Mouse (Mus musculus): Measurements from ENCODE around the gene Dus2. TPM values are rescaled to one million over a fixed set of nuclear protein-coding genes. Genes with fewer than 3 reads are reported as not detected.
"Not testable (repeated sequence)": the region's sequence is repeated elsewhere in the genome, so short reads cannot be mapped to it uniquely, and the experiment has no call there.

Dus2 gene
- polyA plus RNA-seq, 1 experiment from 2014 or later = 29.6 TPM

DNA sequence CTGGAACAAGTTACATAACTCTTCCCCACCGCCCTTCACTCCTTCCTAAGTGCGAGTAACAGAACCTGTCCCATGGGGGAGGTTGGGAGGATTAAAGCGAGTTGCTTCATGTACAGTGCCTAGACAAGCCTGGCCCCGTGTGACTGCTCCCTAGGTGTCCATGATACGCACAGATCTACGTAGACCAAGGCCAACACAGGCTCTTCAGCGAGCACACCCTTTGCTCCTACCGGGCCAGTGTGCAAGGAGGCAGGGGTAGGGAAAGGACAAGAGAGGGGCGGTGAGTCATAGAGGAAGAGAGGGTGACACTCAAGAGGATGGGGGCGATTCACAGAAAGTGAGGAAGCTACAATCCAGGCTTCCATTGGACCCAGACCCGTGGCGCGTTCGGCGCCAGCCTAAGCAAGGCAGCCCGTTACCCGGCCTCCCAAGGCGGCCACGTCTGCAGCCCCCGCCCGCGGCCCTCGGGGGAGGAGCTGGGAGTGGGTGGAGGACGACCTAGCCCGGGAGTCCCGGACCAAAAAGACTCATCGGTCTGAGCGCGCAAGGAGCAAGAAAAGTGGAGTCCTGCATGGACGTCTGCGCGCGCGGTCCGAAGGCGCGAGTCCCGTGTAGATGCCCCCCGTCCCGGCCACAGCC lies 25.8 kb upstream of the Dus2 start:
- 4% methylated on average over 27 of the region's 40 CpGs for WGBS
- Histone ChIP-seq H3K27me3 (peaks cover 27% of the 10 kb centered on the region), H3K4me1 (replicated peaks) (peaks cover 8% of the 10 kb centered on the region), H3K4me2 (peak overlapping the region; percentile 55), H3K9ac (peak overlapping the region; percentile 12; the same call in 1 of the 2 replicates), H3K27ac (replicated peaks) (peak overlapping the region; percentile 50), H3K36me3 (no peaks in the 10 kb centered on the region), H3K9me3 (no peaks in the 10 kb centered on the region), H3K4me3 (peak overlapping the region; percentile 42)
- ATAC-seq (ENCODE audit: low FRiP score, low read depth) = peak; percentile 76

DNA sequence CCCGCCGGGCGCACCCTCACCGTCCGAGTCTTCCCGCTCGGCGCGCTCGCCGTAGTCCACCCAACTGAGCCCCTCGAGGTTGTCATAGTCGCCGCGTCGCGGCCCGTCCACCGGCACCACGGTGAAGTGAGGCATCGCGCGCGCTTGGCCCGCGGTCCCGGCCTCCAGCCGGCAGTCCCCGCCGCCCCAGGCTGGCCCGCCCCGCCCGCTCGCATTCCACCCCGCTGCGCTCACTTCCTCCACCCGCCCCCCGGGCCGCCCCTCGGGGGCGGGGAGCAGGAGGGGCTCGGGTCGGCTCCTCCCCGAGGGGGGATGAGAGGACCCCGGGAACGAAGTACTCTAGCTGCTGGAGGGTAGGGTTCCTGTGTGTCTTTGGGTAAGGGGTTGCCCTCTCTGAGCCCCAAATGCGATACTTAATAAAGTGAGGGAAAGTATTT lies 25.2 kb upstream of the Dus2 start, which contains the start of gene Slc12a4:
Slc12a4 (minus strand) TSS at position 193 of the 437 bp plus-strand sequence.
- H3K9me3 ChIP-seq = no peaks in the 10 kb centered on the region
- H3K36me3 ChIP-seq = no peaks in the 10 kb centered on the region
- H3K27me3 ChIP-seq = peaks cover 27% of the 10 kb centered on the region
- peaks cover 8% of the 10 kb centered on the region for H3K4me1 ChIP-seq (replicated peaks)
- ATAC-seq (ENCODE audit: low FRiP score, low read depth) = peak; percentile 70
- H3K27ac ChIP-seq (replicated peaks) = peak within 1 kb of the TSS; percentile 50
- under 1% methylated on average over 44 of the region's 47 CpGs for WGBS
- H3K4me2 ChIP-seq = peak within 1 kb of the TSS; percentile 55
- peak within 1 kb of the TSS; percentile 42 for H3K4me3 ChIP-seq
- peak within 1 kb of the TSS; percentile 12; the same call in 1 of the 2 replicates for H3K9ac ChIP-seq

DNA sequence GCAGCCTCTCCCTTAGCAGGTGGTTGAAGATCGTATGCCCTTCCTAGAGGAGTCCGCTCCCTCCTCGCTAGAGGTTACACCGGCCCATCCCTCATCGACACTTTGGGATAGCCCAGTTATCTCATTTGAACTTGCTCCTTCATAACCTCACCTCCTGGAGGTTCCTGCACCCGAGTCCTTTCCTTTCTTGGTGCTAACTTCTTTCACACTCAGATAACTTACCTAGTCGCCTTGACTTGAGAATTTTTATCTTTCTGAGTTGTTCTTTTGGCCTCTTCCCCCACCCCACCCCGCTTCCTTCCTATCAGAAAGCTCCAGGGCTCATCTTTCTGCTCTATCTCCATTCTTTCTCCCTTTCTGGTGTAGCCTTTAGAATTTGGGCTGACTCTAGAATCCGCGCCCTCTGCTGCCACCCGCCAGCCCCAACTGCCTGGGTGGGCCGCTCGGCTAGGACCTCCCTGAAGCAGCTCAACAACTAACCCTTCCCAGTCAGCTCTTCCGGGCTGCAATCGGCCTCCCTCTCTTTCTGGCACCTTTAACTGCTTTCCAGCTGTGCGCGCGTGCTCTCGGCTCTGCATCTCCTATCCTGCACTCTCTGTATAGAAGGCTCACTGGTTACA lies 24.3 kb upstream of the Dus2 start:
- H3K36me3 ChIP-seq = no peaks in the 10 kb centered on the region
- WGBS = 9% methylated on average over 19 of the region's 19 CpGs
- H3K4me1 ChIP-seq (replicated peaks) = peaks cover 8% of the 10 kb centered on the region
- peaks cover 27% of the 10 kb centered on the region for H3K27me3 ChIP-seq
- no peak overlapping the region for H3K27ac ChIP-seq (replicated peaks)
- peak overlapping the region; percentile 55 for H3K4me2 ChIP-seq
- no peak for ATAC-seq (ENCODE audit: low FRiP score, low read depth)
- H3K9me3 ChIP-seq = no peaks in the 10 kb centered on the region
- H3K4me3 ChIP-seq = no peak overlapping the region
- H3K9ac ChIP-seq = no peak overlapping the region

DNA sequence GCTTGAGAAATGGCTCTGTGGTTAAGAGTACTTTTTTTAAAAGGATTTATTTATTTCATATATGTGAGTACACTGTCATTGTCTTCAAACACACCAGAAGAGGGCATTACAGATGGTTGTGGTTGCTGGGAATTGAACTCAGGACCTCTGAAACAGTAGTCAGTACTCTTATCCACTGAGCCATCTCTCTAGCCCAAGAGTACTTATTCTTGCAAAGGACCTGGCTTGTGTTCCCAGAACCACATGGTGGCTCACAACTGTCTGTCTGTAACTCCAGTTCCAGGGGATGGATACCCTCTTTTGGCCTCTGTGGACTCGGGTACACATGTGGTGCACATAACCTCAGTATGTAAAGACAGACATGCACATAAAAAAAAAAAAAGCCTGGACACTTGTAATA lies 21.8 kb upstream of the Dus2 start:
- no peak for ATAC-seq (ENCODE audit: low FRiP score, low read depth)
- H3K9ac ChIP-seq = no peak overlapping the region
- 67% methylated on average over 1 of the region's 1 CpGs for WGBS
- no peak overlapping the region for H3K4me2 ChIP-seq
- peaks cover 26% of the 10 kb centered on the region for H3K27me3 ChIP-seq
- H3K4me3 ChIP-seq = no peak overlapping the region
- H3K27ac ChIP-seq (replicated peaks) = no peak overlapping the region
- peaks cover 8% of the 10 kb centered on the region for H3K4me1 ChIP-seq (replicated peaks)
- H3K9me3 ChIP-seq = no peaks in the 10 kb centered on the region
- H3K36me3 ChIP-seq = no peaks in the 10 kb centered on the region

DNA sequence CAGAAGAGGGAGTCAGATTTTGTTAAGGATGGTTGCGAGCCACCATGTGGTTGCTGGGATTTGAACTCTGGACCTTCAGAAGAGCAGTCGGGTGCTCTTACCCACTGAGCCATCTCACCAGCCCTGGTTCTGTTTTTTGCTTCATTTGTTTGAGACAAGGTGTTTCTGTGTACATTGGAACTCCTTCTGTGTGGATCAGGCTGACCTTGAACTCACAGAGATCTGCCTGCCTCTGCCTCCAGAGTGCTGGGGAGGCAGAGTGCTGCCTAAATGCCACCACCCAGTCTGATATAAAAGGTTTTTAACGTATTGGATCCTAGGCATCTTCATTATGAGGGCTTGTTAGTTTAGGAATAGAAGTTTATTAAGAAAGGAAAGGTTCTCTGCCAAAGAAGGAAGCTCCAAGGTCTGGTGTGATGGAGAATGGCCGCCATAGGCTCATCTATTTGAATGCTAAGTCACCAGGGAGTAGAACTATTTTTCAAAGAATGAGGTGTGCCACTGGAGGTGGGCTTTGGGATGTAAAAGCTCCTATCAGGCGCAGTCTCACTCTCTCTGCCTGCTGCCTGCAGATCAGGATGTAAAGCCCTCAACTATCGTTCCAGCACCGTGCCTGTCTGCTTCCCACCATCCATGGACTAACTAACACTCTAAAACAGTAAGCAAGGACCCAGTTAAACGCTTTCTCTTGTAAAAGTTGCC lies 20.0 kb upstream of the Dus2 start:
- ATAC-seq (ENCODE audit: low FRiP score, low read depth) = no peak
- H3K27ac ChIP-seq (replicated peaks) = no peak overlapping the region
- H3K4me3 ChIP-seq = no peak overlapping the region
- 75% methylated on average over 8 of the region's 8 CpGs for WGBS
- H3K4me2 ChIP-seq = no peak overlapping the region
- no peak overlapping the region for H3K9ac ChIP-seq
- H3K9me3 ChIP-seq = no peaks in the 10 kb centered on the region
- H3K27me3 ChIP-seq = peaks cover 9% of the 10 kb centered on the region
- no peaks in the 10 kb centered on the region for H3K36me3 ChIP-seq
- H3K4me1 ChIP-seq (replicated peaks) = no peaks in the 10 kb centered on the region; the same call in 1 of the 2 replicates

DNA sequence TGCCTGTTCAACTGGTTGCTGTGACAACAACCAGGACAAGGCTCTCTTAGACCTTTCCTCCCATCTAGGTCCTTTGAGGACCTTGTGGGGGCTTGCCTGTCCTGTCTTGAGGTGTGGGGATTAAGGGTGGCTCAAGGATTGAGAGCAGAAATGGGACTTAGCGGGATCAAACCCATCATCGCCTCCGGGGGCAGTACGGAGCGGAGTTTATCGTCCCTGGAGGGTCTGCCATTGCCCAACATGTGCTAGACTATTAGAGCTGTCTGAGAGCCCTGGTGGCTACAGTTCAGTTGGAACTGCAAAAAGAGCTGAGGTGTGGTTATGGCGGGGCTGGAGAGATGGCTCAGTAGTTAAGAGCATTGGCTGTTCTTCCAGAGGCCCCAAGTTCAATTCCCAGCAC lies 15.8 kb upstream of the Dus2 start:
- no peak for ATAC-seq (ENCODE audit: low FRiP score, low read depth)
- no peak overlapping the region for H3K27ac ChIP-seq (replicated peaks)
- H3K36me3 ChIP-seq = no peaks in the 10 kb centered on the region
- H3K9me3 ChIP-seq = no peaks in the 10 kb centered on the region
- no peak overlapping the region for H3K4me3 ChIP-seq
- H3K4me1 ChIP-seq (replicated peaks) = no peaks in the 10 kb centered on the region
- no peaks in the 10 kb centered on the region for H3K27me3 ChIP-seq
- H3K9ac ChIP-seq = no peak overlapping the region
- H3K4me2 ChIP-seq = no peak overlapping the region
- 66% methylated on average over 7 of the region's 7 CpGs for WGBS

DNA sequence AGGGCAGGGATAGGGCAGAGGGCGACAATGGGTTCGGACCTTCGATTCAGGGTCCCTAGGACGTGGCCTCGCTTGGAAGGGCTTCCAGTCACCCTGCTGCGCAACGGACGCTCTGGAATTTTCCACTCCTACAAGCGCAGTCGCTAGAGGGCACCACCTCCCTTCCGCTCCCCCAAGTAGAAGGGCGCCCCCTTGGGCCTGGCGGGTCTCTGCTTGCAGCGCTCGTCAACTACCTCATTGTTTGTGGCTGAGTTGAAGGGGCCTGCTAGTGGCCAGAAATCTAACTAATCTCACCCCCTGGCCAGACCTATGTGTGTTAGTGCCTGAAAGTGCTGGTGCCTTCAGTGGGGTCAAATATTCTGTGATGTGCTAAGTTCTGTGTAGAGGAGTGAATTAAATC lies 11.8 kb upstream of the Dus2 start, which contains the start of gene Dpep3:
Dpep3 (minus strand) TSS at position 105 of the 400 bp plus-strand sequence.
- H3K4me3 ChIP-seq = no peak within 1 kb of the TSS
- no peaks in the 10 kb centered on the region for H3K27me3 ChIP-seq
- no peaks in the 10 kb centered on the region for H3K4me1 ChIP-seq (replicated peaks)
- 93% methylated on average over 15 of the region's 15 CpGs for WGBS
- H3K36me3 ChIP-seq = no peaks in the 10 kb centered on the region
- no peaks in the 10 kb centered on the region for H3K9me3 ChIP-seq
- H3K27ac ChIP-seq (replicated peaks) = no peak within 1 kb of the TSS
- H3K4me2 ChIP-seq = no peak within 1 kb of the TSS
- no peak for ATAC-seq (ENCODE audit: low FRiP score, low read depth)
- H3K9ac ChIP-seq = no peak within 1 kb of the TSS

DNA sequence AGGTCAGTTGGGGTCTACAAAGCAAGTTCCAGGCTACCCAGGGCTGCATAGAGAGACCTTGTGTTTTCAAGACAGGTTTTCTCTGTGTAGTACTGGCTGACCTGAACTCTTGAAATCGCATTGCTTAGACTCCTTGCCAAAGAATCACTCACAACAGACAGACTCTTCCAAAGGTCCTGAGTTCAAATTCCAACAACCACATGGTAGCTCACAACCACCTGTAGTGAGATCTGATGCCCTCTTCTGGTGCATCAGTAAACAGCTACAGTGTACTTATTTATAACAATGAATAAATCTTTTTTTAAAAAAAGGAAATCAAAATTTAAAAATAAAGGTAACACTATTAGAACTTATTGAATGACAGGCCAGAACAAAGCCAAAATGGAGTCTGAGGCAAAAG lies 10.0 kb upstream of the Dus2 start:
- H3K9ac ChIP-seq = no peak overlapping the region
- H3K36me3 ChIP-seq = no peaks in the 10 kb centered on the region
- no peaks in the 10 kb centered on the region for H3K4me1 ChIP-seq (replicated peaks)
- H3K4me2 ChIP-seq = no peak overlapping the region
- no peaks in the 10 kb centered on the region for H3K27me3 ChIP-seq
- WGBS = 100% methylated on average over 1 of the region's 1 CpGs
- no peak overlapping the region for H3K4me3 ChIP-seq
- ATAC-seq (ENCODE audit: low FRiP score, low read depth) = no peak
- no peak overlapping the region for H3K27ac ChIP-seq (replicated peaks)
- no peaks in the 10 kb centered on the region for H3K9me3 ChIP-seq

DNA sequence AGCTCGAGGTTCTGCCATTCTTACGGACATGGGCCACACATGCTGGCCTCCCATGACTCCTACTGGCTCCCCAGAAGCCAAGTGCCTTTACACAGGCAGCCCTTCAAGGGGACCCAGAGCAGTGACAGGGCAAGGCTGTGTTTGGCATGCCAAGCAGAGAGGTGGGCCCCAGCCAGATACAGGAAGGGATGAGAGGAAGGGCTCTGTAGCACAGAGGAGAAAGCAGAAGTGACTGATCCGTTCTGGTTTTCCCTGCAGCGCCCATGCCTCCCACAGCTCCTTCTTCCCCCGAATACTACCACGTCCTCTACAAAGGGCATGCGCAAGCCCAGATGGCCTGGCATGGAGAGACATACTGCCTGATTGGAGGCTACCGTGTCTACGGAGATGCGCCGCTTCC lies 7.7 kb upstream of the Dus2 start:
- not testable (repeated sequence) for H3K9me3 ChIP-seq; H3K36me3 ChIP-seq; H3K9ac ChIP-seq; H3K4me1 ChIP-seq (replicated peaks); H3K4me3 ChIP-seq; H3K4me2 ChIP-seq; H3K27me3 ChIP-seq; ATAC-seq (ENCODE audit: low FRiP score, low read depth); H3K27ac ChIP-seq (replicated peaks)
- WGBS = 83% methylated on average over 11 of the region's 11 CpGs

DNA sequence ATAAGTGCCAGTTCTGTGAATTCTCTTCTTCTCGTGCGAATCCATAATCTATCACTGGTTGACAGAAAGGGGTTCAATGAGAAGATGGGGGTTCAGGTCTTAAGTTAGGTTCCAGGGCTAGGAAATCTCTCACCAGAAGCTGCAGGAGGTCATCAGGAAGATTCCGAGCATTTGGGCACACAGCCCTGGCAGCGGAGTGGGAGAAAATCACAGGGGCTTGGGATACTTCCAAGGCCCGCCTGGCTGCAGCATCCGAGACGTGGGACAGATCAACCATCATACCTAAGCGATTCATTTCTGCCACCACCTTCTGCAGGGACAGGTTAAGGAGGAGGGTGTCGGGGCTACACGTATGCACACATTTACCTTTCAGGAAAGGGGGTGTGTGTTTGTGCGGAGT lies 2.6 kb upstream of the Dus2 start:
- Histone ChIP-seq H3K27me3 (no peaks in the 10 kb centered on the region), H3K9me3 (no peaks in the 10 kb centered on the region), H3K4me3 (no peak overlapping the region), H3K27ac (replicated peaks) (no peak overlapping the region), H3K9ac (no peak overlapping the region), H3K4me1 (replicated peaks) (peaks cover 4% of the 10 kb centered on the region; the same call in 1 of the 2 replicates), H3K36me3 (no peaks in the 10 kb centered on the region), H3K4me2 (no peak overlapping the region)
- ATAC-seq (ENCODE audit: low FRiP score, low read depth) = no peak
- WGBS = 86% methylated on average over 11 of the region's 11 CpGs

DNA sequence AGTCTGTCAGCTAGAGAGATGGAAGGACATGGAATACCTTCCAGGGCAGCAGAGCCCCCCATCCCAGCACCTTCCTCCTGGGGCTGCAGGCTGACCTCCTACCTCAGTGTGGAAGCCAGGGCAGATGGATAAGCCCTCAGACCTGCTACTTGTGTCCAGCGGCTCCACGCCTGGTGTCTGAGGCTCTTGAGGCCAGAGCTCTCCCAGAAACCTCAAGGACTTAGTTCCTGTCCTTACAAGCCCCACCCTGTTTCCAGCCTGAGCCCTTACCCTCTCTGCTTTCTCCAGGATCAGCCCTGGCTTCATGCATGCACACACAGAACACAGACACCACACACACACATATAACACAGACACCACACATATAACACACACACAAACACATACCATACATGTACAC lies 409 bp downstream of the Dus2 start:
- no peaks in the 10 kb centered on the region for H3K36me3 ChIP-seq
- H3K4me2 ChIP-seq = no peak overlapping the region
- 84% methylated on average over 2 of the region's 2 CpGs for WGBS
- no peak overlapping the region for H3K9ac ChIP-seq
- no peak for ATAC-seq (ENCODE audit: low FRiP score, low read depth)
- no peak overlapping the region for H3K27ac ChIP-seq (replicated peaks)
- peaks cover 4% of the 10 kb centered on the region; the same call in 1 of the 2 replicates for H3K4me1 ChIP-seq (replicated peaks)
- H3K9me3 ChIP-seq = no peaks in the 10 kb centered on the region
- H3K4me3 ChIP-seq = no peak overlapping the region
- H3K27me3 ChIP-seq = no peaks in the 10 kb centered on the region

DNA sequence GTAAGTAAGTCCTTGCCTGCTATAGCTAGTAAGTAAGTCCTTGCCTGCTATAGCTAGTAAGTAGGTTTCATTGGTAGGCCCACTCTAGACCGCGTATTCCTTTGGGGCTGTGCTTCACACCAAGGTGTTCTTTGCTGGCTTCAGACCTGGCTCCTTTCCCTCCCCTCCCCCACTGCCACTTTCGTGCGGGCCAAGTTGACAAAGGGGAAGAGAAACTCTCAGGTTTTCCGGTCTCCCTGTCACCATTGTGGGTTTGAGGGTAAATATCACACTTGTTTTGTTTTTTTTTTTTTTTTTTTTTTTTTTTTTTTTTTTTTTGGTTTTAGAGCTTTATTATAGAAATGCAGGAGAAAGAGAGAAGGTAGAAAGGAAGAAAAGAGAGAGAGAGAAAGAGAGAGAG lies 1.4 kb downstream of the Dus2 start:
- no peak overlapping the region for H3K9ac ChIP-seq
- no peaks in the 10 kb centered on the region for H3K27me3 ChIP-seq
- no peak overlapping the region for H3K4me2 ChIP-seq
- H3K27ac ChIP-seq (replicated peaks) = no peak overlapping the region
- H3K4me3 ChIP-seq = no peak overlapping the region
- ATAC-seq (ENCODE audit: low FRiP score, low read depth) = no peak
- no peaks in the 10 kb centered on the region for H3K36me3 ChIP-seq
- H3K9me3 ChIP-seq = no peaks in the 10 kb centered on the region
- peaks cover 4% of the 10 kb centered on the region; the same call in 1 of the 2 replicates for H3K4me1 ChIP-seq (replicated peaks)
- 76% methylated on average over 5 of the region's 5 CpGs for WGBS
